ENCODE assay signal across 24 mouse cellular contexts in genomic region chr8:22030990-22031389, GRCm38 (mm10). TPM values are rescaled to one million over a fixed set of nuclear protein-coding genes. Genes with fewer than 3 reads are reported as not detected.
DNase-seq lines count a peak whose midpoint lies in the region; TF ChIP-seq lines count a peak whose summit lies in the region.
"Had no signal": no experiment of that assay in that cellular context is flagged by ENCODE, and none has a peak within 500 bp of the region (broad histone marks: within the 10 kb centered on the region; RNA-seq: fewer than 3 reads in every experiment).

No protein-coding gene starts in this region.

- TF ChIP-seq CTCF in lung, adult 2 months (IDR thresholded peaks at IDR 0.05; ENCODE audit: insufficient read depth, low read length): no peak

- WGBS in lung, adult 2 months: 55% methylated on average over 3 of the region's 3 CpGs

- no peaks in the 10 kb centered on the region for H3K4me1 ChIP-seq in lung, adult 2 months (ENCODE audit: control insufficient read depth, insufficient read depth, low read length)
- H3K4me1 ChIP-seq: embryonic facial prominence, embryonic 13.5 days; embryonic facial prominence, embryonic 15.5 days; forebrain, embryonic 10.5 days; forebrain, embryonic 12.5 days had no signal

- H3K4me3 ChIP-seq in lung, adult 2 months (replicated peaks; ENCODE audit: extremely low read depth, low read depth, low read length): no peak overlapping the region
- H3K4me3 ChIP-seq: embryonic facial prominence, embryonic 13.5 days; embryonic facial prominence, embryonic 15.5 days; erythroblast, embryonic 14.5 days; forebrain, embryonic 10.5 days; forebrain, embryonic 12.5 days had no signal

- DNase-seq in heart, adult 11 months: peak; percentile 28
- DNase-seq in heart, adult 18-20 months: no peak
- DNase-seq in lung, adult 2 months: peak; percentile 33
- DNase-seq in lung, postnatal 10 days: no peak
- DNase-seq in lung, postnatal 25 days (ENCODE audit: low spot score): peak; percentile 76
- no peak for DNase-seq in left cerebral cortex, adult 11 months (ENCODE audit: low spot score)
- DNase-seq in neural tube, embryonic 10.5 days (ENCODE audit: extremely low spot score, low spot score): no peak
- DNase-seq: adrenal gland, adult 8-10 months; adrenal gland, postnatal 14 days; adrenal gland, postnatal 36 days; B cell, adult 2 months; cerebellum, adult 11 months; cerebellum, adult 18-20 months; cerebellum, adult 8-10 months; cerebellum, adult 9-11 months; cerebellum, postnatal 14 days; cerebellum, postnatal 36 days; embryo, embryonic 11 days had no signal

- no peak for TF ChIP-seq POLR2A in lung, adult 2 months (IDR thresholded peaks at IDR 0.05; ENCODE audit: borderline replicate concordance, extremely low read depth, low read depth, low read length)

RNA-seq across cellular contexts. Expression of gene Atp7b, which starts 29.1 kb away (rescaled TPM):
- under 1 TPM; 0.15 to 0.33 TPM for total RNA-seq in heart, adult 18-20 months (2021)
- polyA plus RNA-seq in lung, adult 2 months (2012; rRNA removed): 20.0 and 21.5 TPM in 2 replicates
- polyA plus RNA-seq: activated CD4-positive, CD25-positive, alpha-beta regulatory T cell, adult 4 months had no signal

RNA-seq across cellular contexts. Expression of gene Alg11, which starts 29.5 kb away (rescaled TPM):
- 1 to 10 TPM; 8.3 to 9.6 TPM for total RNA-seq in heart, adult 18-20 months (2021)
- polyA plus RNA-seq in lung, adult 2 months (2012; rRNA removed): 3.8 and 5.7 TPM in 2 replicates

Comparison
In these comparisons a context has a peak if more than half of its experiments do, and no peak if none do; other contexts are left out.
1. DNase-seq: peak in heart, adult 11 months (single experiment), lung, adult 2 months (single experiment) and lung, postnatal 25 days (single experiment); none in heart, adult 18-20 months (0 of 2), lung, postnatal 10 days (single experiment), left cerebral cortex, adult 11 months (single experiment) and neural tube, embryonic 10.5 days (single experiment).